Mouse (Mus musculus) liver, postnatal 0 days (tissue): ENCODE data around the gene Tada3. TPM values are rescaled to one million over a fixed set of nuclear protein-coding genes. Genes with fewer than 3 reads are reported as not detected.

Source experiments
- ATAC-seq: fragments of 200-750 bp; cut with Nextera tagmentation; 2 replicates; pipeline ENCODE4 v1.8.0; 2017; ENCODE audit warnings: mild to moderate bottlenecking, moderate library complexity
- DNase-seq: peaks from one replicate; pipeline ENCODE4 v3.0.0-alpha.2; 2016
- H3K27ac ChIP-seq: fragments of 300-500 bp; sonication (generic); 2 replicates; pipeline ENCODE4 v1.5.1; 2014; ENCODE audit warnings: antibody characterized with exemption, moderate library complexity, mild to moderate bottlenecking, low read depth
- H3K27me3 ChIP-seq: fragments of 300-500 bp; sonication (generic); 2 replicates; pipeline ENCODE4 v1.6.1; 2014; ENCODE audit warnings: low read length, control low read depth, mixed read lengths; ENCODE audit not compliant: insufficient read depth
- H3K36me3 ChIP-seq: fragments of 300-500 bp; sonication (generic); replicated peaks from 2 replicates; pipeline ENCODE4 v1.6.1; 2014; ENCODE audit warnings: mild to moderate bottlenecking, control low read depth, low read length, moderate library complexity, mixed read lengths; ENCODE audit not compliant: insufficient read depth
- H3K4me1 ChIP-seq: fragments of 300-500 bp; sonication (generic); 2 replicates; pipeline ENCODE4 v1.6.1; 2014; ENCODE audit warnings: antibody characterized with exemption, mild to moderate bottlenecking, control low read depth; ENCODE audit not compliant: insufficient read depth
- H3K4me2 ChIP-seq: fragments of 300-500 bp; sonication (generic); 2 replicates; pipeline ENCODE4 v1.6.1; 2014; ENCODE audit warnings: low read depth, mild to moderate bottlenecking, low read length, moderate library complexity, mixed read lengths
- H3K4me3 ChIP-seq: fragments of 300-500 bp; sonication (generic); 2 replicates; pipeline ENCODE4 v1.5.1; 2014; ENCODE audit warnings: low read depth, low read length
- H3K9ac ChIP-seq: fragments of 300-500 bp; sonication (generic); replicated peaks from 2 replicates; pipeline ENCODE4 v1.6.1; 2014; ENCODE audit warnings: mild to moderate bottlenecking, moderate library complexity
- H3K9me3 ChIP-seq: fragments of 300-500 bp; sonication (generic); 2 replicates; pipeline ENCODE4 v1.6.1; 2016; ENCODE audit warnings: mild to moderate bottlenecking, control low read depth, low read length, mixed read lengths
- CTCF ChIP-seq: sonication (generic); IDR thresholded peaks from 2 replicates; pipeline ENCODE4 v1.5.1; 2016; ENCODE audit warnings: antibody characterized with exemption, low read depth
- EP300 ChIP-seq: IDR thresholded peaks from 2 replicates; pipeline ENCODE4 v1.6.1; 2016; ENCODE audit warnings: antibody characterized with exemption, low read depth, mild to moderate bottlenecking
- WGBS: fragments of 180-500 bp; shearing (Covaris S2); extraction: QIAGEN DNeasy Blood & Tissue Kit; methylation state at CpG from one replicate; pipeline ENCODE4 v1.1.7; 2014; ENCODE audit not compliant: insufficient replicate concordance; 5-methylcytosine and 5-hydroxymethylcytosine counted together
- polyA plus RNA-seq: library from polyadenylated mRNA; unstranded; fragments of >200 nt; fragmentation: Nextera tagmentation; extraction: Ambion mirVana; gene quantifications from 2 replicates; pipeline ENCODE4 v1.2.1, GENCODE M21; 2015

Gene Tada3
- polyA plus RNA-seq, 1 experiment from 2014 or later: 11.9 TPM

- ATAC-seq (no peak), DNase-seq (no peak)
- no peak overlapping the region for H3K9ac ChIP-seq
- TF ChIP-seq CTCF (no peak), EP300 (no peak)
- no peaks in the 10 kb centered on the region for H3K36me3 ChIP-seq
- no peak overlapping the region for H3K4me2 ChIP-seq
- 80% methylated on average over 3 of the region's 3 CpGs for WGBS
- no peak overlapping the region for H3K27ac ChIP-seq
- no peaks in the 10 kb centered on the region for H3K9me3 ChIP-seq
- H3K4me1 ChIP-seq: no peaks in the 10 kb centered on the region
- no peak overlapping the region for H3K4me3 ChIP-seq
- no peaks in the 10 kb centered on the region for H3K27me3 ChIP-seq
These were observed 24.9 kb downstream of the Tada3 start for GRCm38 (mm10) chr6:113352820-113353219.

- Histone ChIP-seq H3K27me3 (no peaks in the 10 kb centered on the region), H3K9ac (no peak overlapping the region), H3K36me3 (no peaks in the 10 kb centered on the region), H3K4me3 (no peak overlapping the region), H3K9me3 (no peaks in the 10 kb centered on the region), H3K27ac (0 out of 2 replicates have a peak overlapping the region, but pooled peaks have one; percentile 30), H3K4me1 (no peaks in the 10 kb centered on the region), H3K4me2 (no peak overlapping the region)
- WGBS: 32% methylated on average over 10 of the region's 10 CpGs
- TF ChIP-seq CTCF (no peak), EP300 (no peak)
- DNase-seq (no peak), ATAC-seq (no peak)
These were observed 26.0 kb downstream of the Tada3 start for GRCm38 (mm10) chr6:113351653-113352052.

- DNase-seq (no peak), ATAC-seq (no peak)
- H3K27ac ChIP-seq: 0 out of 2 replicates have a peak overlapping the region, but pooled peaks have one; percentile 30
- H3K9me3 ChIP-seq: no peaks in the 10 kb centered on the region
- H3K36me3 ChIP-seq: no peaks in the 10 kb centered on the region
- no peak for TF ChIP-seq CTCF
- TF ChIP-seq EP300: no peak
- no peak overlapping the region for H3K4me3 ChIP-seq
- H3K27me3 ChIP-seq: no peaks in the 10 kb centered on the region
- H3K4me2 ChIP-seq: no peak overlapping the region
- WGBS: 74% methylated on average over 1 of the region's 1 CpGs
- H3K9ac ChIP-seq: no peak overlapping the region
- H3K4me1 ChIP-seq: no peaks in the 10 kb centered on the region
These were observed 26.5 kb downstream of the Tada3 start for GRCm38 (mm10) chr6:113351161-113351560.

- TF ChIP-seq CTCF (no peak), EP300 (no peak)
- no peak overlapping the region for H3K4me2 ChIP-seq
- ATAC-seq (no peak), DNase-seq (no peak)
- no peaks in the 10 kb centered on the region for H3K36me3 ChIP-seq
- no peak overlapping the region for H3K9ac ChIP-seq
- no peak overlapping the region for H3K27ac ChIP-seq
- no peaks in the 10 kb centered on the region for H3K27me3 ChIP-seq
- no peaks in the 10 kb centered on the region for H3K4me1 ChIP-seq
- no peaks in the 10 kb centered on the region for H3K9me3 ChIP-seq
- H3K4me3 ChIP-seq: no peak overlapping the region
These were observed 27.1 kb downstream of the Tada3 start for GRCm38 (mm10) chr6:113350538-113350937.

GRCm38 (mm10) chr6:113346897-113347296 lies 30.8 kb downstream of the Tada3 start:
- WGBS: 70% methylated on average over 4 of the region's 4 CpGs
- TF ChIP-seq EP300 (no peak), CTCF (no peak)
- Histone ChIP-seq H3K9me3 (no peaks in the 10 kb centered on the region), H3K36me3 (no peaks in the 10 kb centered on the region), H3K4me3 (no peak overlapping the region), H3K4me2 (no peak overlapping the region), H3K9ac (no peak overlapping the region), H3K4me1 (peaks cover 16% of the 10 kb centered on the region), H3K27me3 (no peaks in the 10 kb centered on the region), H3K27ac (no peak overlapping the region)
- DNase-seq (no peak), ATAC-seq (no peak)

GRCm38 (mm10) chr6:113344321-113344720 lies 33.4 kb downstream of the Tada3 start:
- 28% methylated on average over 2 of the region's 2 CpGs for WGBS
- Histone ChIP-seq H3K4me3 (no peak overlapping the region), H3K36me3 (0 out of 2 replicates have a peak, but pooled peaks cover 5% of the 10 kb centered on the region), H3K4me1 (peaks cover 20% of the 10 kb centered on the region), H3K9me3 (no peaks in the 10 kb centered on the region), H3K9ac (0 out of 2 replicates have a peak overlapping the region, but pooled peaks have one; percentile 78), H3K27me3 (no peaks in the 10 kb centered on the region), H3K4me2 (peak overlapping the region; percentile 83), H3K27ac (peak overlapping the region; percentile 29; the same call in 1 of the 2 replicates)
- TF ChIP-seq CTCF (no peak), EP300 (no peak)
- ATAC-seq (peak; percentile 29), DNase-seq (peak; percentile 64)
